Mouse (Mus musculus): ENCODE measurements around the gene Flywch1.

- TF ChIP-seq CTCF (IDR thresholded peaks at IDR 0.05; ENCODE audit: low read depth) (no peak), EP300 (IDR thresholded peaks at IDR 0.05; ENCODE audit: low read depth) (no peak)
Observed at GRCm38 (mm10) chr17:23803366-23804041, 32.1 kb upstream of the Flywch1 start.

All from liver, embryonic 14.5 days (tissue).